Mouse (Mus musculus): Measurements from ENCODE around the gene Cdc6.

DNA sequence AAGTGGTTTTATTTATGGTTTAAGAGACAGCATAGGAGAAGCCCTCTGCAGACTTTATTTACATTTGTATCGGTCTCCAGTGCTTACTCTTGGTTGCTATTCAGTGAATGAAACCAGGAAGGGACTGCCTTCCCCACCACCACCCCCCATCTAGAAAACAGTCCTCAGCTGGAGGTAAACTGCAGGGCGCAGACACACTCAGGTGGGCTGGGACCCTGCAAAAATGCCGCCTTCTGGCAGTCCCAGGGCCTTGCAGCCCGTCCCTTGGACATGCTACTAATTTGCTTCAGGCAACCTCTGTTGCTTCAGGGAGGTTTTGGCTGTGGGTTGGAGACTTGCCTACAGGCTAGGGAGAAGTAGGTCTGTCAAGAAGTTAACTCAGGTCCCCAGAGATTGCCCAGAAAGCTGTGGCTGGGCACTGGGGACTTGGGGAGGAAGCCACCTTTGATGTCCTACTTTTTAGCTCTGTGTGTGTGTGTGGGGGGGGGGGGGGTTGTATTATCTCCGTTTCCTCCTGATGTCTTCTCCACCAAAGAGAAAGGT, 17.1 kb downstream of the Cdc6 start:
- TF ChIP-seq CTCF (IDR thresholded peaks at IDR 0.05; ENCODE audit: borderline replicate concordance, insufficient read depth, low read length) = no peak
- TF ChIP-seq POLR2A (IDR thresholded peaks at IDR 0.05; ENCODE audit: low read depth, low read length) = no peak

All from embryonic fibroblast, embryonic 13.5 days (primary cell).